Mouse (Mus musculus) limb, embryonic 13.5 days (tissue): ENCODE results near the gene 1600014C10Rik. TPM values are rescaled to one million over a fixed set of nuclear protein-coding genes. Genes with fewer than 3 reads are reported as not detected.

Source experiments
- ATAC-seq: fragments of 200-750 bp; cut with Nextera tagmentation; 2 replicates; pipeline ENCODE4 v1.8.0; 2017; ENCODE audit warnings: low read depth, moderate number of reproducible peaks, moderate TSS enrichment; ENCODE audit not compliant: low FRiP score
- H3K27ac ChIP-seq: fragments of 300-500 bp; sonication (generic); 2 replicates; pipeline ENCODE4 v1.5.1; 2015; ENCODE audit warnings: inconsistent platforms, mild to moderate bottlenecking, moderate library complexity
- H3K27me3 ChIP-seq: fragments of 300-500 bp; sonication (generic); 2 replicates; pipeline ENCODE4 v1.6.1; 2015; ENCODE audit warnings: mild to moderate bottlenecking, inconsistent platforms
- H3K36me3 ChIP-seq: fragments of 300-500 bp; sonication (generic); 2 replicates; pipeline ENCODE4 v1.6.1; 2015; ENCODE audit warnings: inconsistent platforms, mild to moderate bottlenecking, moderate library complexity
- H3K4me1 ChIP-seq: fragments of 300-500 bp; sonication (generic); 2 replicates; pipeline ENCODE4 v1.6.1; 2015; ENCODE audit warnings: inconsistent platforms
- H3K4me2 ChIP-seq: fragments of 300-500 bp; sonication (generic); replicated peaks from 2 replicates; pipeline ENCODE4 v1.6.1; 2015; ENCODE audit warnings: inconsistent platforms, mild to moderate bottlenecking, moderate library complexity
- H3K4me3 ChIP-seq: fragments of 300-500 bp; sonication (generic); 2 replicates; pipeline ENCODE4 v1.5.1; 2015; ENCODE audit warnings: moderate library complexity, mild to moderate bottlenecking, inconsistent platforms
- H3K9ac ChIP-seq: fragments of 300-500 bp; sonication (generic); 2 replicates; pipeline ENCODE4 v1.6.1; 2015; ENCODE audit warnings: mild to moderate bottlenecking, inconsistent platforms
- H3K9me3 ChIP-seq: fragments of 300-500 bp; sonication (generic); 2 replicates; pipeline ENCODE4 v1.6.1; 2016; ENCODE audit warnings: inconsistent platforms
- WGBS: fragments of 180-500 bp; shearing (Covaris S2); methylation state at CpG from one replicate; pipeline ENCODE4 v1.1.7; 2015; 5-methylcytosine and 5-hydroxymethylcytosine counted together
- polyA plus RNA-seq: library from polyadenylated mRNA; unstranded; fragments of >200 nt; fragmentation: Nextera tagmentation; extraction: Ambion mirVana; gene quantifications from 2 replicates; pipeline ENCODE4 v1.2.1, GENCODE M21; 2015

The 1600014C10Rik gene
- polyA plus RNA-seq, 1 experiment from 2014 or later = 18.3 TPM

DNA sequence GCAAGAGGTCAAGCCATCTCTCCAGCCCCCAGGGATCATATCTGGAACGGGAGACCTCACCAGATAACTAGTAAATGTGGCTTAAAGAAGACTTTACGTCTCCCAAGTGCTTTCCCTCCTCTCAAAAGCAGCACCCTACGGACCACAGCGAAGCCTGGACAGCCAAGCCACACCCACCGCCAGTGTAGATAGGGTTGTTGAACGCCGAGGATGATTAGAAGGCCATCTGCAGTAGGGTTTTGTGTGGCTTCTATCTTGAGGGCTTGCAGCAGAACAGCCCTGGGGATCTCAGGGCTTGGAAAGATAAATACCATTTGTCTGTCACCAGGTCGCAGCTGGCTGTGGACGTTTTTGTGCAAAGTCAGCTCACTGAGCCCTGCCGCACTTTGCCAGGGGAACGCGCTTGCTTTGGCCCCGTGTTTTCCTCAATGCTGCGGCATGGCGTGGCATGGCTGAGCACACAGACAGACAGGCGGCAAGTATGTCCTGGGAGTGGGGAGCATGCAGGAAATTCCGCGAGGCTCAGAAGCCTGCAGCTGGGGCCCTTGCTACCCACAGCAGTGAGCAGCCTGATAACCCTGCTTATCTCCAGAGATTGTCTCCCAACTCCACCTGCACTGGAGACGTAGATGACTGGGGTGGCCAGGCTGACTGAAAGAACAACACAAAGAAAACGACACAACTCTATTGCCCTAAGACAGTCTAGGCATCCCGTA lies 15.9 kb upstream of the 1600014C10Rik start:
- Histone ChIP-seq H3K36me3 (no peaks in the 10 kb centered on the region), H3K4me2 (peak overlapping the region; percentile 48), H3K4me1 (peaks cover 13% of the 10 kb centered on the region), H3K4me3 (peak overlapping the region; percentile 10; the same call in 1 of the 2 replicates), H3K9ac (peak overlapping the region; percentile 5; the same call in 1 of the 2 replicates), H3K27me3 (no peaks in the 10 kb centered on the region), H3K9me3 (no peaks in the 10 kb centered on the region), H3K27ac (no peak overlapping the region)
- no peak for ATAC-seq
- 52% methylated on average over 21 of the region's 21 CpGs for WGBS

DNA sequence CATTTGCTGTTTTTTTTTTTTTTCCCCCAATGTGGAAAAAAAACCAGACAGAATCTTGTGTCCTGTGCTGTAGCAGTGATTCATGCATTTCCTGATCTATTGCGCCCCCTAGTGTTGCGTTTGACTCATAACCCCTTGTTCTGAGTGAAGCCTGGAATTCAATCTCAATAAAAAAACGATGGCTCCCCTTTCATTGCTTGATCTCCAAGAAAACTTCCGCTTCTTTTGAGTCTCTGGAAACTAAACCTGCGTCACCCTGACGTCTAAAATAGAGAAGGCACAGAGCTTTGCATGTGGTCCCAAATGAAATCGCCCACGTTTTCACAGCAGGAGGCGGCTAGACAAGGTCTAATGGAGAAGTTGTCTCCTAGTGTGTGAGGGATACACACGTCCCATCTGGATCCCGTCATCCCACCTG lies 15.3 kb upstream of the 1600014C10Rik start:
- peak; percentile 66; the same call in 1 of the 2 replicates for ATAC-seq
- Histone ChIP-seq H3K27ac (no peak overlapping the region), H3K4me2 (peak overlapping the region; percentile 48), H3K9ac (no peak overlapping the region), H3K27me3 (no peaks in the 10 kb centered on the region), H3K9me3 (no peaks in the 10 kb centered on the region), H3K4me1 (peaks cover 13% of the 10 kb centered on the region), H3K4me3 (no peak overlapping the region), H3K36me3 (no peaks in the 10 kb centered on the region)
- 12% methylated on average over 11 of the region's 11 CpGs for WGBS

DNA sequence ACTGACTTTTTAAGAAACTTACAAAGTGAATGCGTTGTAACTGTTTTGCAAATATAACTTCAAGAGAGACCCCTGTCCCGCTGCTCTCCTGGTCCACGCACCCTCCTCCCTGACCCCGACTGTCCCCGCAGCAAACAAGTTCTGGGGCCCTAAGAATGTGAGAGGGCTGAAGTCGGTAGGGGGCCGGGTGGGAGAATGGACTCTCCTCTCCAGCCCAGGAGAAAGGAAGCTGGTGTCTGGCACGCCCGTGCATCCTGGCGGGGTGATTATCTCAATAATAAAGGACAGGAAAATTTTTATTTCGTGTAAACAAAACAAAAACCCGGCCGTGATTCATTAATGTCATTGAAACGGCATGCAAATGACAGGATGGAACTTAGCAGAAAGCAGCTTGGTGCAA lies 9.1 kb upstream of the 1600014C10Rik start:
- Histone ChIP-seq H3K9me3 (no peaks in the 10 kb centered on the region), H3K4me1 (0 out of 2 replicates have a peak, but pooled peaks cover 6% of the 10 kb centered on the region), H3K4me3 (peak overlapping the region; percentile 34), H3K4me2 (peak overlapping the region; percentile 62), H3K27me3 (peaks cover 17% of the 10 kb centered on the region), H3K36me3 (no peaks in the 10 kb centered on the region), H3K9ac (peak overlapping the region; percentile 62), H3K27ac (no peak overlapping the region)
- ATAC-seq = no peak
- 25% methylated on average over 14 of the region's 14 CpGs for WGBS

DNA sequence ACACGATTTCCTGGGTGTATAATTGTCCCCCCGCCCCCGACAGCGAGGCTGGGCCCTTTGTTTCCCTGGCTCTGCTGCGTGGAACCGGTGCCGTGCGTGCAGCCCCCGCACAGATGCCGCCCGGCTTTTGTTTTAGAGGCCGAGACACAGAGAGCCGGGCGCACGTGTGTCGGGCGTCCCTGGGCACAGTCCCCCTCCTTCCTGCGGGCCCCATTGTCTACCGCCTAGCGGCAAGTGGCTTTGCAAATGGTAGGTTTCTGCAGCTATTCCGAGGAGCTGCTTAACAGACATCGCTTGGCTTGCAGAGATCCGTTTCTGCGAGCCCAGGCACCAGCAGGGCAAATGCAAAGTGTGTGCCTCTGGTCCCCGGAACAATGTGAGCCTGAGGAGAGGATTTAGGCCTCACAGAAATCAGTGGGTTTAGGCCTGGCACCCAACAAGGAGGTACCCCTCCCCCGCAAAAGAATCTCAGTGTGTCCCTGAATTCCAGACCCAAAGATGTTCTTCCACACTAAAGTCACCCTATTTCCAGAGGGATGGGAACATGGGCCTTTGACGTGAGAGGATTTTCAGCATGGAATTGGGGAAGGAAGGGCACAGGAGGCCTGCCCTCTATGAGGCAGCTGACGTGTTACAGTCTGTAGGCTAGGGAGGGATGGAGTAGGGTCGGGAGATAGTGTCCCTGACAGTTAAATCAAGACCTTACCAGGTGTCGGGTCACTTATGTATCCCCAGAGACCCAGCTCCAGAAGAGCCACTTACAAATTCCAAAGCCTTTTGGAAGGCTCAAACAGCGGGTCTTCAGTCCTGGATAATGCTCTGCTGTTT lies 8.5 kb upstream of the 1600014C10Rik start:
- H3K27ac ChIP-seq = no peak overlapping the region
- WGBS = 14% methylated on average over 31 of the region's 31 CpGs

DNA sequence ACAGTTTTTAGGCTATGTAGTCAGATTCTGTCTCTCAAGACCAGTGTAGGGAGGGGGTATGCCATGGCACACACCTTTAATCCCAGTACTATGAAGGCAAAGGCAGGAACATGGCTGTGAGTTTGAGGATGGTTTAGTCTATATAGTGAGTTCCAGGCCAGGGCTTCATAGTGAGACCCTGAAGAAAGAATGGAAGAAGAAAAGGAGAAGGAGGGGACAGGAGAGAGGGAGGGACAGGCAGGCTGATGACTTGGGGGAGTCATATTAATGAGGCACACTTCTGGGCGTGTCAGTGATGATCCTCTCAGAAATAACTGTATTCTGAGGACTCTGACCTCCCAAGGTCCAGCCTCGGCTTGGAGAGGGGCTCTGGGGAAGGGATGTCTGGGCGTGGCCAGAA lies 7.0 kb upstream of the 1600014C10Rik start:
- H3K9me3 ChIP-seq = no peaks in the 10 kb centered on the region
- 68% methylated on average over 3 of the region's 3 CpGs for WGBS
- H3K36me3 ChIP-seq = no peaks in the 10 kb centered on the region
- no peak overlapping the region for H3K4me2 ChIP-seq
- peaks cover 17% of the 10 kb centered on the region for H3K27me3 ChIP-seq
- ATAC-seq = no peak
- no peak overlapping the region for H3K4me3 ChIP-seq
- H3K9ac ChIP-seq = no peak overlapping the region
- H3K27ac ChIP-seq = no peak overlapping the region
- 0 out of 2 replicates have a peak, but pooled peaks cover 6% of the 10 kb centered on the region for H3K4me1 ChIP-seq

More for the DNA sequence above, 8.5 kb upstream of the 1600014C10Rik start:
- Histone ChIP-seq H3K9me3 (no peaks in the 10 kb centered on the region), H3K4me3 (peak overlapping the region; percentile 34), H3K27me3 (peaks cover 17% of the 10 kb centered on the region), H3K4me1 (0 out of 2 replicates have a peak, but pooled peaks cover 6% of the 10 kb centered on the region), H3K9ac (peak overlapping the region; percentile 62), H3K4me2 (peak overlapping the region; percentile 62), H3K36me3 (no peaks in the 10 kb centered on the region)
- ATAC-seq = peak; percentile 44; the same call in 1 of the 2 replicates

DNA sequence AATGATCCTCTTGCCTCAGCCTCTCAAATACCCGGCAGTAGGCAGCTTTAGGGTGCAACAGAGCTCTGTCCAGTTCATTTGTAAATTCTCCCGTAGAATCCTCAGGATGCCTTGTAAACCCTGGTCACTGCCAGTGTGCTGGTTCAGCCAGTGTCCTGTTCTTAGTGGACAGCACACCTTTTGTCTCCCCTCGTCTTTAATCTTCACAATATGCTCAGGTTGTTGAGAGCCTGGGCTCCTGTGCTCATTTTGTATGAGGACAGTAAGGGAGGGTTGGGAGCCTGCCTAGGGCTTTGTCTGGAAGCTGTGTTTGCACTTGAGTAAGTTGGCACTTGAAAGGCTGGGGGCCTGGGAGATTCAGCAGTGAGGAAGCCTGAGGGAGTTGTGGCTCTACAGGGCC lies 3.1 kb upstream of the 1600014C10Rik start:
- Histone ChIP-seq H3K27ac (no peak overlapping the region), H3K9me3 (no peaks in the 10 kb centered on the region), H3K4me3 (no peak overlapping the region), H3K9ac (no peak overlapping the region), H3K4me1 (peaks cover 17% of the 10 kb centered on the region), H3K36me3 (no peaks in the 10 kb centered on the region), H3K27me3 (peaks cover 1% of the 10 kb centered on the region; the same call in 1 of the 2 replicates), H3K4me2 (no peak overlapping the region)
- ATAC-seq = no peak
- WGBS = 74% methylated on average over 3 of the region's 3 CpGs

DNA sequence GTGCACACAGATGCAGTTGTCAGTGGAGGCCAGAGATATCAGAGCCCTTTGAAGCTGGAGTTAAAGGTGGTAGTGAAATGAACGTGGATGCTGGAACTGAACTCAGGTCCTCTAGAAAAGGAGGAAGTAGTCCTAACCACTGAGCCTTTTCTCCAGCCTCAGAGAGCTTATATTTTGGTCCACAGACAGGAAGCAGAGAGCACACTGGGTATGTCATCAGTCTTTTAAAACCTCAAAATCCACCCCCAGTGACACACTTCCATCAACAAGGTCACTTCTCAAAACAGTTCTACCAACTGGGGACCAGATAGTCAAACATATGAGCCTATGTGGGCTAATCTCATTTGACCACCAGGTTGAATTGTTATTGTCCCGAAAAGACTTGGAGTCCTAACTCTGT lies 1.7 kb upstream of the 1600014C10Rik start:
- Histone ChIP-seq H3K4me1 (peaks cover 17% of the 10 kb centered on the region), H3K36me3 (no peaks in the 10 kb centered on the region), H3K27ac (no peak overlapping the region), H3K27me3 (no peaks in the 10 kb centered on the region), H3K4me2 (no peak overlapping the region), H3K9me3 (no peaks in the 10 kb centered on the region), H3K4me3 (no peak overlapping the region), H3K9ac (no peak overlapping the region)
- no peak for ATAC-seq
- 85% methylated on average over 2 of the region's 2 CpGs for WGBS

DNA sequence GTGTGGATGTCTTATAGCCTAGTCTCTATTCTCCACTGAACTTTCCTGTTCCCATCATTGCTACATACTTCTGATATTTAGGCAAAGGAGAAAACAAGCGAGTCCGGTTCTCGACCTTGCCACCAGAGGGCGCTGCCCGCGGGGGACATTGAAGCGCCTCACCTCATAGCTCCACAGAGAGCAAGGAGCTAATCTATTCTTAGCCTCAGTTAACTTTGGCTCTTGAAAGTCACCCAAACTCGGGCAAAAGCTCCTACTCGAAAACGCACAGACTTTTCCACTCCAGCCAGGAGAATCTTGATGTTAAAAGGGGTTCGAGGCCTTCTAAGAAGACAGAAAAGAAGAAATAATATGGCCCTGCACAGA lies 438 bp upstream of the 1600014C10Rik start:
- Histone ChIP-seq H3K9me3 (no peaks in the 10 kb centered on the region), H3K4me3 (peak overlapping the region; percentile 68), H3K9ac (peak overlapping the region; percentile 82), H3K4me1 (peaks cover 17% of the 10 kb centered on the region), H3K27me3 (no peaks in the 10 kb centered on the region), H3K27ac (peak overlapping the region; percentile 81; the same call in 1 of the 2 replicates), H3K36me3 (no peaks in the 10 kb centered on the region), H3K4me2 (peak overlapping the region; percentile 95)
- no peak; the same call in 1 of the 2 replicates for ATAC-seq
- WGBS = under 1% methylated on average over 11 of the region's 11 CpGs

DNA sequence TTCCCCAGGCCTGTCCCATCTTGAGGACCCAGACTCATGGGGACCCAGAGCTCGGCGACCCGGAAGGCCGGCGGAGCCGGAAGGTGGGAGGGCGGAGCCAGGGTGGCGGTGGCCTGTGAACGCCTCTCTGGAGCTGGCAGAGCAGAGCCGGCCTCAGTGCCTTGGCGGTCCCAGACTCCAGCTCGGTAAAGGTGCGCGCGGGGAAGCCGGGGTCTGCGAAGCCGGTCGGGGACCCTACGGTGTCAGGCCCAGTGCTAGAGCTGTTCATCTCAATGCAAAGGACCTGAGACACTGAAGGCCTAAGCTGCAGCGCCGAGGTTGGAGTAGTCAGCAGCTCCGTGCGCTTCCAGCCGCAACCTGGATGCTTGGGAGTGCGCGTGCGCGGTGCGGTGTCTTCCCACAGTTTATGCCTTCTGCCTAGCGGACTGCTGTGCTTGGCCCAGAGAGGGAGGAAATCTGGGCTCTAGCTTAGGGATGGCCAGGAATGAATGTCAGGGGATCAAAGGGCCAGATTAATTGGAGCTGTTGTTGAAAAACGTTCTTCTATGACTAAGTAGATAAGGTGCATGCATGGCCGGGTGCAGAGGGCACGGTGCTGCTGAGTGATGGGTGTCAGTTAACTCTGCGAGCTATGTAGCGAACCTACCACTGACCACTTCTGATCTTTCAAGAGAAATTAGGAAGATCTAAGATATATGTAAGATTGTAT lies 846 bp downstream of the 1600014C10Rik start:
- Histone ChIP-seq H3K4me1 (peaks cover 17% of the 10 kb centered on the region), H3K36me3 (peaks cover 3% of the 10 kb centered on the region; the same call in 1 of the 2 replicates), H3K9ac (peak overlapping the region; percentile 82), H3K27me3 (no peaks in the 10 kb centered on the region), H3K4me3 (peak overlapping the region; percentile 68), H3K27ac (peak overlapping the region; percentile 81), H3K9me3 (no peaks in the 10 kb centered on the region), H3K4me2 (peak overlapping the region; percentile 95)
- 6% methylated on average over 36 of the region's 36 CpGs for WGBS
- peak; percentile 90 for ATAC-seq

DNA sequence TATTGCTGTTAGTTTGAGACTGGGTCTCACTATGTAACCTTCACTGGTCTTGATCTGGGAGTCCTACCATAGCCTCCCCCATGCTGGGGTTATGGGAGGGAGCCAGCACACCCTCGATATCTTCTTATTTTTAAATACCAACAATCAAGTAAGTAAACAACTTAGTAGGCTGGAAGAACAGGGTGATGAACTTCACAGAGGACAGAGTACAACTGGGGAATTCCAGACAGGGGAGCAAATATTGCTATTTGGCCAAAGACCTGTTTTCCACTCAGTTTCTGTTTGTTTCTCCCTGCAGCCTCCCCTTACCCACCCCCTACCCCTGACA lies 1.4 kb downstream of the 1600014C10Rik start:
- peaks cover 8% of the 10 kb centered on the region; the same call in 1 of the 2 replicates for H3K36me3 ChIP-seq
- WGBS = 78% methylated on average over 1 of the region's 1 CpGs
- H3K27me3 ChIP-seq = no peaks in the 10 kb centered on the region
- peak overlapping the region; percentile 82 for H3K9ac ChIP-seq
- peak overlapping the region; percentile 95 for H3K4me2 ChIP-seq
- no peak for ATAC-seq
- H3K4me1 ChIP-seq = peaks cover 17% of the 10 kb centered on the region
- H3K9me3 ChIP-seq = no peaks in the 10 kb centered on the region
- peak overlapping the region; percentile 68 for H3K4me3 ChIP-seq
- H3K27ac ChIP-seq = no peak overlapping the region

DNA sequence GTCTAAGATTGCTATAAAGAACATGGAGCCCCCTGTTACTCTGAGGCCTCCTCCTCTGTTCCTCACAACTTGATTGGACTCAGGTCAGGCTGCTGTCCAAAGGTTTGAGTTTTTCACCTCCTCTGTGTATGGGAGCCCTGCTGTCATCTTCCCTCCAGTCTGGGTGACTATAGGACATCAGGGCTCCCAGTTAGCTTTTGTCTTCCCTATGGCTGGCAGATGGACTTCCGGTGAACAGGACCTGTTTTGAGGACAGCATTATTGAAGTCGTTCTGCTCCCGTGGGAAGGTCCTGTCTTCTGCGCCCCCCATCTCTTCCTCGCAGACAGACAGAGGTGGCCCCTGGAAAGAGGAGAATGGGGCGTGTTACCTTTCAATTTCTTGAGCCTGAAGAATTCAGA lies 1.8 kb downstream of the 1600014C10Rik start:
- ATAC-seq = no peak
- Histone ChIP-seq H3K4me3 (no peak overlapping the region), H3K9ac (no peak overlapping the region), H3K4me1 (peaks cover 17% of the 10 kb centered on the region), H3K27ac (no peak overlapping the region), H3K4me2 (peak overlapping the region; percentile 95), H3K36me3 (peaks cover 12% of the 10 kb centered on the region), H3K9me3 (no peaks in the 10 kb centered on the region), H3K27me3 (no peaks in the 10 kb centered on the region)
- 89% methylated on average over 6 of the region's 6 CpGs for WGBS

DNA sequence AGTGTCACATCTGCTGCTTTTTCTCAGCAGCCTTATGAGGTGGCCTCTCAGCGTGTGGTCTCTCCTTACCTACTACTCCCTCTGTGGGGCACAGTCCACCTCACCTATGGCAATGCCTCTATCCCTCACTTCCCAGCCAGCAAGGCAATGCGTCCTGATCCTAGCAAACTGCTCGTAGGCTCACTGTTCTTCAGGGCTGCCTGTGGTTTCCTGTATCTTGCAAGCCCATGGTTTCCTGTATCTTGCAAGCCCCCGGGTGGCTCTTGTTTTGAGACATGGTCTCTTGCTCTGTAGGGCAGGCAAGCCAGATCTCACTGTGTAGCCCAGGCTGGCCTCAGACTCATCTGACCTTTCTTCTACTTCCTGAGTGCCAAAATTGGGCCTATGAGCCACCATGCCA lies 3.8 kb downstream of the 1600014C10Rik start:
- Histone ChIP-seq H3K4me3 (no peak overlapping the region), H3K9ac (no peak overlapping the region), H3K36me3 (peaks cover 26% of the 10 kb centered on the region), H3K4me2 (no peak overlapping the region), H3K27ac (no peak overlapping the region), H3K27me3 (no peaks in the 10 kb centered on the region), H3K9me3 (no peaks in the 10 kb centered on the region), H3K4me1 (peaks cover 17% of the 10 kb centered on the region)
- no peak for ATAC-seq
- 69% methylated on average over 4 of the region's 4 CpGs for WGBS
